In the genomic region with DNA sequence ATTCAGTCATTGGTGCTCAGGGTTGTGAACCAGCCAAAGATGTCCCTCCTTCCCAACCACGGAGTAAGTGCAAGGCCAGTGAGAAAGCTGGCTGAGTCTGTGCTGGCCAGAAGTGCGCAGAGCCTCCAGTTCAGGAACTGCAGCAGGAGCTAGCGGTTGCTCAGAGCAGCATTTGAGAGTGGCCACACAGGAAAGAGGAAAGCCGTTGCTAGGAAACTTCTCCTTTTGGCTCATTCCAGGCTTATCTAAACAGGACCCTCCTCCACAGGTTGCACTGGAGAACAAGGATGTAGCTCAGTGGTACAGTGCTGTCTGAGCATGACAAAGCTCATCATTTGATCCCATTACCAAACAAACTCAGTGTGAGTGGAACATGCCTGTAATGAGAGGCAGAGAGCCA, we compare ENCODE assay signal across 8 mouse cellular contexts.
A peak's percentile ranks its signal among the peaks of the same experiment; 100 is the strongest.
DNase-seq lines count a peak whose midpoint lies in the region; ATAC-seq lines count a peak whose summit lies in the region.

No protein-coding gene starts in this region.

- H3K9me3 ChIP-seq in forebrain, embryonic 12.5 days, result no peaks in the 10 kb centered on the region
- H3K9me3 ChIP-seq in intestine, embryonic 15.5 days, result no peaks in the 10 kb centered on the region
- H3K9me3 ChIP-seq in midbrain, embryonic 16.5 days (replicated peaks; ENCODE audit: control insufficient read depth, low read length, poor library complexity, severe bottlenecking), result no peaks in the 10 kb centered on the region

- H3K9ac ChIP-seq in forebrain, embryonic 12.5 days, result no peak overlapping the region
- no peak overlapping the region for H3K9ac ChIP-seq in intestine, embryonic 15.5 days
- 0 out of 2 replicates have a peak overlapping the region, but pooled peaks have one; percentile 14 for H3K9ac ChIP-seq in midbrain, embryonic 16.5 days (ENCODE audit: low read depth, low read length)

- H3K27me3 ChIP-seq in forebrain, embryonic 12.5 days, result no peaks in the 10 kb centered on the region
- H3K27me3 ChIP-seq in intestine, embryonic 15.5 days (replicated peaks), result no peaks in the 10 kb centered on the region
- H3K27me3 ChIP-seq in midbrain, embryonic 16.5 days (ENCODE audit: control insufficient read depth, insufficient read depth, low read depth, low read length), result no peaks in the 10 kb centered on the region

- WGBS in forebrain, embryonic 12.5 days, result 37% methylated on average over 4 of the region's 4 CpGs
- 7% methylated on average over 4 of the region's 4 CpGs for WGBS in intestine, embryonic 15.5 days
- 24% methylated on average over 4 of the region's 4 CpGs for WGBS in midbrain, embryonic 16.5 days

- no peak overlapping the region for H3K4me2 ChIP-seq in forebrain, embryonic 12.5 days
- 0 out of 2 replicates have a peak overlapping the region, but pooled peaks have one; percentile 22 for H3K4me2 ChIP-seq in intestine, embryonic 15.5 days (replicated peaks)
- no peak overlapping the region for H3K4me2 ChIP-seq in midbrain, embryonic 16.5 days (ENCODE audit: low read length)

- peaks cover 33% of the 10 kb centered on the region for H3K4me1 ChIP-seq in forebrain, embryonic 12.5 days
- H3K4me1 ChIP-seq in intestine, embryonic 15.5 days (replicated peaks), result peaks cover 9% of the 10 kb centered on the region; the same call in 1 of the 2 replicates
- H3K4me1 ChIP-seq in midbrain, embryonic 16.5 days (ENCODE audit: control insufficient read depth, insufficient read depth, low read length), result peaks cover 28% of the 10 kb centered on the region

- H3K36me3 ChIP-seq in forebrain, embryonic 12.5 days (replicated peaks), result no peaks in the 10 kb centered on the region
- H3K36me3 ChIP-seq in intestine, embryonic 15.5 days, result no peaks in the 10 kb centered on the region
- H3K36me3 ChIP-seq in midbrain, embryonic 16.5 days (ENCODE audit: control insufficient read depth, insufficient read depth, low read length), result no peaks in the 10 kb centered on the region

- no peak overlapping the region for H3K4me3 ChIP-seq in forebrain, embryonic 12.5 days (replicated peaks)
- H3K4me3 ChIP-seq in intestine, embryonic 15.5 days (replicated peaks), result no peak overlapping the region
- no peak overlapping the region for H3K4me3 ChIP-seq in midbrain, embryonic 16.5 days (ENCODE audit: low read depth, low read length)

- H3K27ac ChIP-seq in forebrain, embryonic 12.5 days, result peak overlapping the region; percentile 10; the same call in 1 of the 2 replicates
- peak overlapping the region; percentile 49; the same call in 1 of the 2 replicates for H3K27ac ChIP-seq in intestine, embryonic 15.5 days
- peak overlapping the region; percentile 72 for H3K27ac ChIP-seq in midbrain, embryonic 16.5 days (ENCODE audit: low read length)

- peak; percentile 28 for DNase-seq in layer of hippocampus, adult 9-11 months
- no peak for DNase-seq in layer of hippocampus, adult 11-12 months (ENCODE audit: low spot score)
- DNase-seq in layer of hippocampus, adult 9-10 months (ENCODE audit: low spot score), result no peak
- DNase-seq in urinary bladder, postnatal 25 days (ENCODE audit: low spot score), result no peak
- no peak for DNase-seq in Muller cell, postnatal 12 days (ENCODE audit: inconsistent ontology term)

- no peak for ATAC-seq in forebrain, embryonic 12.5 days (ENCODE audit: low FRiP score)
- ATAC-seq in intestine, embryonic 15.5 days, result peak; percentile 79
- ATAC-seq in midbrain, embryonic 16.5 days, result peak; percentile 63

Comparison
In these comparisons a context has a peak if more than half of its experiments do, and no peak if none do; other contexts are left out.
1. H3K27ac ChIP-seq: peak in every context shown above with its lines; median percentile 72 in midbrain, embryonic 16.5 days; 49 in intestine, embryonic 15.5 days; 10 in forebrain, embryonic 12.5 days.